Mouse (Mus musculus) liver, postnatal 0 days (tissue): ENCODE measurements around the gene Lyrm4.

ENCODE experiments used
- CTCF ChIP-seq: sonication (generic); IDR thresholded peaks from 2 replicates; pipeline ENCODE4 v1.5.1; 2016; ENCODE audit warnings: antibody characterized with exemption, low read depth
- EP300 ChIP-seq: IDR thresholded peaks from 2 replicates; pipeline ENCODE4 v1.6.1; 2016; ENCODE audit warnings: antibody characterized with exemption, low read depth, mild to moderate bottlenecking

GRCm38 (mm10) chr13:36163411-36163810 is 46.1 kb upstream of the Lyrm4 start:
- TF ChIP-seq EP300, result no peak
- no peak for TF ChIP-seq CTCF
